Mouse (Mus musculus) forebrain, embryonic 15.5 days (tissue): ENCODE results near the gene Crtc1. TPM values are rescaled to one million over a fixed set of nuclear protein-coding genes. Genes with fewer than 3 reads are reported as not detected.

Experiments used
- ATAC-seq: fragments of 200-750 bp; cut with Nextera tagmentation; replicated peaks from 2 replicates; pipeline ENCODE4 v1.8.0; 2017; ENCODE audit warnings: mild to moderate bottlenecking, moderate TSS enrichment, moderate library complexity
- H3K27ac ChIP-seq: fragments of 300-500 bp; sonication (generic); replicated peaks from 2 replicates; pipeline ENCODE4 v1.5.1; 2015; ENCODE audit warnings: mild to moderate bottlenecking, inconsistent platforms
- H3K27me3 ChIP-seq: fragments of 300-500 bp; sonication (generic); 2 replicates; pipeline ENCODE4 v1.6.1; 2015; ENCODE audit warnings: inconsistent platforms
- H3K36me3 ChIP-seq: fragments of 300-500 bp; sonication (generic); 2 replicates; pipeline ENCODE4 v1.6.1; 2015; ENCODE audit warnings: mild to moderate bottlenecking, inconsistent platforms
- H3K4me1 ChIP-seq: fragments of 300-500 bp; sonication (generic); 2 replicates; pipeline ENCODE4 v1.6.1; 2015; ENCODE audit warnings: inconsistent platforms
- H3K4me2 ChIP-seq: fragments of 300-500 bp; sonication (generic); replicated peaks from 2 replicates; pipeline ENCODE4 v1.6.1; 2015; ENCODE audit warnings: mild to moderate bottlenecking, inconsistent platforms
- H3K4me3 ChIP-seq: fragments of 300-500 bp; sonication (generic); 2 replicates; pipeline ENCODE4 v1.5.1; 2015; ENCODE audit warnings: mild to moderate bottlenecking, inconsistent platforms
- H3K9ac ChIP-seq: fragments of 300-500 bp; sonication (generic); replicated peaks from 2 replicates; pipeline ENCODE4 v1.6.1; 2015; ENCODE audit warnings: mild to moderate bottlenecking, inconsistent platforms
- H3K9me3 ChIP-seq: fragments of 300-500 bp; sonication (generic); 2 replicates; pipeline ENCODE4 v1.6.1; 2016; ENCODE audit warnings: inconsistent platforms
- WGBS: fragments of 180-500 bp; shearing (Covaris S2); methylation state at CpG from one replicate; pipeline ENCODE4 v1.1.7; 2015; ENCODE audit warnings: mixed read lengths; 5-methylcytosine and 5-hydroxymethylcytosine counted together
- polyA plus RNA-seq: library from polyadenylated mRNA; unstranded; fragments of >200 nt; fragmentation: Nextera tagmentation; extraction: Ambion mirVana; gene quantifications from 2 replicates; pipeline ENCODE4 v1.2.1, GENCODE M21; 2015

Gene Crtc1
- polyA plus RNA-seq, 1 experiment from 2014 or later, result 41.0 TPM

- peaks cover 26% of the 10 kb centered on the region for H3K4me1 ChIP-seq
- no peaks in the 10 kb centered on the region; the same call in 1 of the 2 replicates for H3K36me3 ChIP-seq
- H3K4me2 ChIP-seq, result no peak overlapping the region
- no peak overlapping the region for H3K4me3 ChIP-seq
- no peaks in the 10 kb centered on the region for H3K27me3 ChIP-seq
- H3K27ac ChIP-seq, result no peak overlapping the region
- no peaks in the 10 kb centered on the region for H3K9me3 ChIP-seq
- no peak overlapping the region for H3K9ac ChIP-seq
- 32% methylated on average over 6 of the region's 6 CpGs for WGBS
- ATAC-seq, result no peak
Measured at GRCm38 (mm10) chr8:70416941-70417340, 22.4 kb downstream of the Crtc1 start.

GRCm38 (mm10) chr8:70415540-70416451 lies 23.6 kb downstream of the Crtc1 start:
- H3K27ac ChIP-seq, result no peak overlapping the region
- ATAC-seq, result peak; percentile 59; the same call in 1 of the 2 replicates
- H3K27me3 ChIP-seq, result no peaks in the 10 kb centered on the region
- no peak overlapping the region for H3K4me2 ChIP-seq
- H3K4me3 ChIP-seq, result no peak overlapping the region
- no peak overlapping the region for H3K9ac ChIP-seq
- peaks cover 26% of the 10 kb centered on the region for H3K4me1 ChIP-seq
- H3K9me3 ChIP-seq, result no peaks in the 10 kb centered on the region
- H3K36me3 ChIP-seq, result no peaks in the 10 kb centered on the region; the same call in 1 of the 2 replicates
- 51% methylated on average over 8 of the region's 8 CpGs for WGBS

GRCm38 (mm10) chr8:70414310-70414946 lies 25.0 kb downstream of the Crtc1 start:
- ATAC-seq, result no peak
- WGBS, result 91% methylated on average over 6 of the region's 6 CpGs
- H3K9ac ChIP-seq, result no peak overlapping the region

GRCm38 (mm10) chr8:70410281-70410680 lies 29.1 kb downstream of the Crtc1 start:
- H3K4me2 ChIP-seq, result no peak overlapping the region
- H3K9me3 ChIP-seq, result no peaks in the 10 kb centered on the region
- ATAC-seq, result no peak
- no peak overlapping the region for H3K27ac ChIP-seq
- WGBS, result 92% methylated on average over 5 of the region's 5 CpGs
- H3K4me1 ChIP-seq, result peaks cover 16% of the 10 kb centered on the region
- no peaks in the 10 kb centered on the region; the same call in 1 of the 2 replicates for H3K36me3 ChIP-seq
- no peak overlapping the region for H3K4me3 ChIP-seq
- H3K9ac ChIP-seq, result no peak overlapping the region
- H3K27me3 ChIP-seq, result no peaks in the 10 kb centered on the region

More at GRCm38 (mm10) chr8:70414310-70414946, 25.0 kb downstream of the Crtc1 start:
- Histone ChIP-seq H3K4me2 (no peak overlapping the region), H3K27ac (no peak overlapping the region), H3K36me3 (no peaks in the 10 kb centered on the region; the same call in 1 of the 2 replicates), H3K4me3 (no peak overlapping the region), H3K9me3 (no peaks in the 10 kb centered on the region), H3K27me3 (no peaks in the 10 kb centered on the region), H3K4me1 (peaks cover 27% of the 10 kb centered on the region)

- Histone ChIP-seq H3K4me2 (no peak overlapping the region), H3K4me3 (no peak overlapping the region), H3K9ac (no peak overlapping the region), H3K9me3 (no peaks in the 10 kb centered on the region), H3K36me3 (peaks cover 2% of the 10 kb centered on the region; the same call in 1 of the 2 replicates), H3K27me3 (no peaks in the 10 kb centered on the region), H3K27ac (no peak overlapping the region), H3K4me1 (peaks cover 16% of the 10 kb centered on the region)
- no peak for ATAC-seq
- WGBS, result 63% methylated on average over 9 of the region's 9 CpGs
Measured at GRCm38 (mm10) chr8:70409455-70409871, 29.9 kb downstream of the Crtc1 start.

DNA sequence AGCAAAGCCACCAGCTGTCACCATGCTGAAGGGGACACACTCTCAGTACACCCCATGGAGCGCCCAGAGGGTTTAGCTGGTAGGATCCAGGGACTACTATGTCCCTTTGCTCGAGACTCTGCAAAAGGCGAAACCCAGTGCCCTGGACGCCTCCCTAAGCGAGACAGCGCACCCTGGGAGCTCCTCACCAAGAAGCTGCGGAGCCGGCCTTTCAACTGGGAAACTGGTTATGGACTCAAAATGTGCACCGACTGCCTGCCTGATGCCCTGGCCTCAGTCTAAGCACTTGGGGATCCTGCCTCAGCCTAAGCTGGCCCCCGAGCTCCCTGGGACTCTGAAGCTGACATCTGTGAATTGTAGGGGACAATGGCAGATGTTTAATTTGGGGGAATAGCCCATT lies 30.4 kb downstream of the Crtc1 start:
- H3K36me3 ChIP-seq, result peaks cover 5% of the 10 kb centered on the region; the same call in 1 of the 2 replicates
- H3K9me3 ChIP-seq, result no peaks in the 10 kb centered on the region
- peak overlapping the region; percentile 31; the same call in 1 of the 2 replicates for H3K27ac ChIP-seq
- no peak overlapping the region for H3K4me3 ChIP-seq
- no peak overlapping the region for H3K4me2 ChIP-seq
- WGBS, result 81% methylated on average over 10 of the region's 10 CpGs
- ATAC-seq, result no peak
- peaks cover 16% of the 10 kb centered on the region for H3K4me1 ChIP-seq
- H3K27me3 ChIP-seq, result no peaks in the 10 kb centered on the region
- no peak overlapping the region for H3K9ac ChIP-seq

DNA sequence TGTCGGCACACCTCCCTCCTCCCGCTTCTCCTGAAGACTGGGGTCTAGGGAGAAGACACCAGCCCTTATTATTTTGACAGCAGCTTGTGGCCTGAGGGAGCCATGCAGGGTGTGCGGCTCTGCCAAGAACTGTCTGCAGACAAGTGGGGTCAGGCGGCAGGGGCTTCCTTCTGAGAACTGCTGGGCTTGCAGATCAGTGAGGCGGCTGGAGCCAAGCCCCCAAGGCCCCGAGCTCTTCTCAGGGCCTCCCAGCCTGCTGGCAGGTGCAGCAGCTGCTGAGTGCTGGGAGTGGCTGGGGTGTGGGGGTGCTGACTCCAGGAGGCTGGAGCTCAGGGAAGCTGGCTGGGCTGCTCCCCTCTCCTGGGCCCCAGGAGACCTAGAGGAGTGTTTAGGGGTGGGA lies 31.1 kb downstream of the Crtc1 start:
- Histone ChIP-seq H3K9ac (no peak overlapping the region), H3K4me2 (no peak overlapping the region), H3K4me1 (peaks cover 16% of the 10 kb centered on the region), H3K27ac (peak overlapping the region; percentile 43; the same call in 1 of the 2 replicates), H3K36me3 (peaks cover 5% of the 10 kb centered on the region; the same call in 1 of the 2 replicates), H3K27me3 (no peaks in the 10 kb centered on the region), H3K9me3 (no peaks in the 10 kb centered on the region), H3K4me3 (no peak overlapping the region)
- ATAC-seq, result peak; percentile 53; the same call in 1 of the 2 replicates
- WGBS, result 49% methylated on average over 6 of the region's 6 CpGs

- ATAC-seq, result no peak
- Histone ChIP-seq H3K4me2 (no peak overlapping the region), H3K4me1 (peaks cover 16% of the 10 kb centered on the region), H3K4me3 (no peak overlapping the region), H3K27ac (no peak overlapping the region), H3K36me3 (peaks cover 5% of the 10 kb centered on the region; the same call in 1 of the 2 replicates), H3K9ac (no peak overlapping the region), H3K27me3 (no peaks in the 10 kb centered on the region), H3K9me3 (no peaks in the 10 kb centered on the region)
- WGBS, result 83% methylated on average over 11 of the region's 11 CpGs
Measured at GRCm38 (mm10) chr8:70406427-70407069, 32.8 kb downstream of the Crtc1 start.

DNA sequence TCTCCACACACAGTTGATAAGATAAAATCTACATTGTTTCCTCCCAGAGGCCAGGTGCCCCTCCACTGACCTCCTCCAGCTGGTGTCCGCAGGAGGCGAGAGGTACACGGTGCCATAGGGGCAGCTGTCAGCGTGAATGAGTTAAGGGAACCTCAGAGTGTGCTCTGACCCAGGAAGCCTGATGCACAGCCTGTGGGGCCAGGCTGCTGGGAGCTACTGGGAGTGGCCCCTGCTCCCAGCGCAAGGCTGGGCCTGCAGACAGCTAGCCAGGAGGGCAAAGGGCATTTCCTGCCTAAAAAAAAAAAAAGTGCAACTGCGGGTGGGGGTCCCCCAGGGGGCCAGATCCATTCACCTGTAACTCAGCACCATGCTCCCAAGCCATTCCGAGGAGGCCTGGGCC lies 34.2 kb downstream of the Crtc1 start:
- no peak overlapping the region for H3K4me3 ChIP-seq
- WGBS, result 76% methylated on average over 7 of the region's 7 CpGs
- H3K36me3 ChIP-seq, result peaks cover 5% of the 10 kb centered on the region; the same call in 1 of the 2 replicates
- no peak overlapping the region for H3K9ac ChIP-seq
- peaks cover 16% of the 10 kb centered on the region for H3K4me1 ChIP-seq
- H3K27ac ChIP-seq, result no peak overlapping the region
- no peak overlapping the region for H3K4me2 ChIP-seq
- no peaks in the 10 kb centered on the region for H3K9me3 ChIP-seq
- H3K27me3 ChIP-seq, result no peaks in the 10 kb centered on the region
- ATAC-seq, result no peak

GRCm38 (mm10) chr8:70404212-70404611 lies 35.2 kb downstream of the Crtc1 start:
- Histone ChIP-seq H3K36me3 (peaks cover 5% of the 10 kb centered on the region; the same call in 1 of the 2 replicates), H3K4me2 (no peak overlapping the region)

DNA sequence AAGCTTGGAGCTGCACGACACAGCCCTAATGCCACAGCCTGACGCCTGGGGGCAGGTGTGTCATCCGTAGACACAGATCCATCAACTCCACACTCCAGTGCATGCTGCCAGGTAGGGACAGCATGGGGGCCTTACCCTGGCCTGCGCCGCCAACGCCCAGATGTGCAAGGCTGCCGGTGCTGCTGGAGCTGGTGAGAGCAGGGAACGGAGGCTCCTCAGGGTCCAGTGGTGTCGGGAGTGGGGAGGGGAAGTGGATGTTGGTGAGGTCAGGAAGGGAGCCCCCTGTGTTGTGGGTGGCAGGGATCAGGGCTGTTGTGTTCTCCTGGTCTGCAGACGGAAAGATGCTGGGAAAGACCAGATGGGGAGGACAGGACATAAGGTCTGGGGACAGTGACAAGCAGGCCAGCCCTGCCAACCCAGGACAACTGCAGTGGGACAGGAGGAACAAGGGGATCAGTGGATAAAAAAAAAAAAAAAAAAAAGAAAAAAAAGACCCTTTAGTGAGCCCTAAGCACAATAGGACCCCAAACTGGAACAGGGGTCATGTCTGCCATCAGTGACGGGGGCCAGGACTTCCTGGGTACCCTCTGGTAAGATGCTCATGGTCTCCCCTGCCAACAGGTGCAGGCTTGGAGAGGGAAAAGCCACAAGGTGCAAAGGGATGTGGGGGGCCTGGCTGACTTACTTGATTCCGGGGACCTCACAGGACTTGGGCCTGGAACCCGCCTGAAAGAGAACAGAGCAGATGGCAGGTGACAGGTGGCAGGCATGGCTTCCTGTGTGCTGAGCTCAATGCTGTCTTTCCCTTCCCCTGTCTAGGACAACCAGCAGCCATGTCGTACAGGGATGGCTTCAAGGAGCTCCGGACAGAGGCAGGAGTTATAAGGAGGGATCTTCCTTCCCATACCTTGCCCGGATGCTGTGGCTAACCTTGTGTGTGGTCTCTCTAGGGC lies 41.5 kb downstream of the Crtc1 start:
- no peaks in the 10 kb centered on the region for H3K36me3 ChIP-seq
- no peak overlapping the region for H3K9ac ChIP-seq
- no peak overlapping the region for H3K4me2 ChIP-seq
- no peaks in the 10 kb centered on the region for H3K27me3 ChIP-seq
- ATAC-seq, result no peak
- H3K27ac ChIP-seq, result no peak overlapping the region
- no peaks in the 10 kb centered on the region for H3K9me3 ChIP-seq
- 87% methylated on average over 16 of the region's 16 CpGs for WGBS
- H3K4me3 ChIP-seq, result no peak overlapping the region
- H3K4me1 ChIP-seq, result no peaks in the 10 kb centered on the region

More at GRCm38 (mm10) chr8:70404212-70404611, 35.2 kb downstream of the Crtc1 start:
- 95% methylated on average over 3 of the region's 3 CpGs for WGBS
- H3K9me3 ChIP-seq, result no peaks in the 10 kb centered on the region
- H3K27ac ChIP-seq, result no peak overlapping the region
- no peaks in the 10 kb centered on the region for H3K27me3 ChIP-seq
- H3K4me3 ChIP-seq, result no peak overlapping the region
- no peak overlapping the region for H3K9ac ChIP-seq
- ATAC-seq, result no peak
- H3K4me1 ChIP-seq, result peaks cover 13% of the 10 kb centered on the region
